Mouse (Mus musculus): ENCODE measurements at regions not wholly inside any gene's neighbourhood (a gene's known extent, or its start where the extent isn't known, plus 50 kb on each side); places are given as distances from the start of the nearest gene placed in this dataset.

DNA sequence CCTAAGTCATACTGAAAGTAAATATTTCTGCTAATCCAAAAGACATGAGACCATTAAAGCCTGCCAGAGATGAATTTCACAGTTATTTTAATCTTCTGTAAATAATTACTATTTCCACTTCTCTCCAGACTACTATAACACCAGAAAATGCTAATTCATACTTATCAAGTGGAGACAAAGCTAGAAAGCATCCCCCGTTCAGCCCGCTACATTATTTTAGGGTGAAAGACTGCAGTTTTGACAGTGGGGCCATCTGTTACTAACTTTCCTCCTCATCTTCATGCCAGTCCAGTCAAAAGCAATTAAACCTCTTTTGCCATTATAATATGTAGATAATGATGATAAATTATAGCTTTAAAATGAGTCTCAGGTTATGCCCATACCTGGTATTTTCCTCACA lies 276.3 kb downstream of the Nedd1 start:
- TF ChIP-seq MYOD1 (IDR thresholded peaks at IDR 0.05; ENCODE audit: control insufficient read depth in 1 of 3, insufficient read length in 2 of 3, low read depth in 2 of 3) (no peak), POLR2AphosphoS2 (IDR thresholded peaks at IDR 0.05; ENCODE audit: insufficient read length, low read depth) (no peak), MAX (IDR thresholded peaks at IDR 0.05; ENCODE audit: low read depth) (no peak), POLR2A (IDR thresholded peaks at IDR 0.05; ENCODE audit: insufficient read length, low read depth) (no peak), SRF (IDR thresholded peaks at IDR 0.05; ENCODE audit: control insufficient read depth, insufficient read length, low read depth) (no peak), USF1 (IDR thresholded peaks at IDR 0.05; ENCODE audit: low read depth) (no peak), TCF12 (IDR thresholded peaks at IDR 0.05; ENCODE audit: insufficient read depth, poor library complexity, severe bottlenecking) (no peak), MYOG (IDR thresholded peaks at IDR 0.05; ENCODE audit: control insufficient read depth in 1 of 3, insufficient read depth in 1 of 3, insufficient read length in 2 of 3, low read depth in 2 of 3) (no peak), REST (IDR thresholded peaks at IDR 0.05; ENCODE audit: insufficient read depth, insufficient read length) (no peak), E2F4 (IDR thresholded peaks at IDR 0.05; ENCODE audit: insufficient read depth) (no peak), TCF3 (IDR thresholded peaks at IDR 0.05; ENCODE audit: insufficient read length, low read depth) (no peak)

Data from myocyte (in vitro differentiated cells).